Mouse (Mus musculus): ENCODE measurements around the gene Pcnx. TPM values are rescaled to one million over a fixed set of nuclear protein-coding genes. Genes with fewer than 3 reads are reported as not detected.
A peak's percentile ranks its signal among the peaks of the same experiment; 100 is the strongest.
"Not testable (repeated sequence)": the region's sequence is repeated elsewhere in the genome, so short reads cannot be mapped to it uniquely, and the experiment has no call there.

Pcnx gene
- polyA plus RNA-seq, 3 experiments from 2014 or later = 3.3 to 14.3 (median 12.6) TPM

- ATAC-seq = peak; percentile 85
These were observed 111.4 kb downstream of the Pcnx start for GRCm38 (mm10) chr12:81971042-81971883.

- ATAC-seq = peak; percentile 44
These were observed 112.1 kb downstream of the Pcnx start for GRCm38 (mm10) chr12:81971884-81972362.

- no peak for ATAC-seq
These were observed 115.0 kb downstream of the Pcnx start for GRCm38 (mm10) chr12:81974806-81975205.

GRCm38 (mm10) chr12:81977346-81977745 lies 117.5 kb downstream of the Pcnx start:
- ATAC-seq = no peak

- no peak for ATAC-seq
These were observed 119.5 kb downstream of the Pcnx start for GRCm38 (mm10) chr12:81979312-81979711.

- ATAC-seq = no peak
These were observed 132.3 kb downstream of the Pcnx start for GRCm38 (mm10) chr12:81992106-81992505.

- no peak for ATAC-seq
These were observed 133.2 kb downstream of the Pcnx start for GRCm38 (mm10) chr12:81992996-81993395.

GRCm38 (mm10) chr12:81994911-81995667 lies 135.3 kb downstream of the Pcnx start:
- ATAC-seq = no peak

GRCm38 (mm10) chr12:81996679-81997362 lies 137.0 kb downstream of the Pcnx start:
- no peak for ATAC-seq

GRCm38 (mm10) chr12:81997497-81997896 lies 137.7 kb downstream of the Pcnx start:
- no peak for ATAC-seq

- ATAC-seq = peak; percentile 69
These were observed 142.9 kb downstream of the Pcnx start for GRCm38 (mm10) chr12:82002697-82003096.

GRCm38 (mm10) chr12:82025901-82026633 lies 166.2 kb downstream of the Pcnx start:
- not testable (repeated sequence) for ATAC-seq

- ATAC-seq = peak; percentile 73
These were observed 173.7 kb downstream of the Pcnx start for GRCm38 (mm10) chr12:82033524-82033923.

- ATAC-seq = not testable (repeated sequence)
These were observed 174.2 kb downstream of the Pcnx start for GRCm38 (mm10) chr12:82033973-82034372.

- ATAC-seq = not testable (repeated sequence)
These were observed 184.3 kb downstream of the Pcnx start for GRCm38 (mm10) chr12:82044078-82044477.

Other genes with a start within 250 kb of the Pcnx start
- under 1 TPM in 1 of 3 experiments, not detected in 2; 0.09 TPM for gene Ttc9, start 228.8 kb upstream of the Pcnx start, polyA plus RNA-seq (2017; shearing (Covaris generic))
- under 1 TPM in 2 of 3 experiments, not detected in 1; 0.11 to 0.20 TPM for gene Map3k9, start 78.8 kb upstream of the Pcnx start, polyA plus RNA-seq (2017; shearing (Covaris generic))